Mouse (Mus musculus): ENCODE data around the gene Prpsap1.

- TF ChIP-seq POLR2A (IDR thresholded peaks at IDR 0.05; ENCODE audit: insufficient read depth, low read depth, low read length) (no peak), CTCF (IDR thresholded peaks at IDR 0.05; ENCODE audit: insufficient read depth, low read depth, low read length) (no peak)
Measured at GRCm38 (mm10) chr11:116531371-116532191, 37.6 kb upstream of the Prpsap1 start.
